Mouse (Mus musculus): ENCODE results near the gene Reep1.

Gene Reep1

DNA sequence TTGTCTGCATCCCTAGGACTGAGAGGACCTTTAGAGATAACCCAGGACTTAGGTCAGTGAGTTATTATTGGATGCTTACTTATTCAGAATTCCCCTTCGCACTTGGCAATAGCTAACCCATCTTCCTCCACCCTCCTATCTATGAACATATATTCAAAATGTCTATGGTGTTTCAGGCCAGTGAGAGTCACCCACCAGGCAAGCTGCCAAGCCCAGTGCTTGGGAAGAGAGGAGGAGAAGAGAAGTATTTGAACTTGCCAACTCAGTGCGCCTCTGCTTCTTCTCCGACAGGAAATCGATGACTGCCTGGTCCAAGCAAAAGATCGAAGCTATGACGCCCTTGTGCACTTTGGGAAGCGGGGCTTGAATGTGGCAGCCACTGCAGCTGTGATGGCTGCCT is 73.1 kb downstream of the Reep1 start:
- DNase-seq (ENCODE audit: low spot score): no peak

DNA sequence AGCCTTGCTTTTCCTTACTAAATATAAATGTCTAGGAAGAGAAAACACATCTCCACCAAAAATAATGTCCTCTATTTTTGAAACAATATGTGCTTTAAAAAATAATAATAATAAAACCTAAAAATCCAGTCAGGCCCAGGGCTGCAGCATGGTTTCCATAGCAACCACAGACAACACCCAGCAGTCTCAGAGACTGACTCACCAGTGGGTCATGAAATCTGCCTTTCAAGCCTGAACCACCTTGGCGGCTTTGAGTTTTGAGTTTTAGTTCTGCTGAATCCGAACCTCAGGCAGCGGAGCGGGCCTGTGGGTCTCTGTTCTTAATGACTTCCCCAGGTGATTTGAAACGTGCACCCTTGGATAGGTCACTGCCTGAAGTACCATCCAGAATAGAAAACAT is 75.8 kb downstream of the Reep1 start:
- DNase-seq (ENCODE audit: low spot score): no peak

DNA sequence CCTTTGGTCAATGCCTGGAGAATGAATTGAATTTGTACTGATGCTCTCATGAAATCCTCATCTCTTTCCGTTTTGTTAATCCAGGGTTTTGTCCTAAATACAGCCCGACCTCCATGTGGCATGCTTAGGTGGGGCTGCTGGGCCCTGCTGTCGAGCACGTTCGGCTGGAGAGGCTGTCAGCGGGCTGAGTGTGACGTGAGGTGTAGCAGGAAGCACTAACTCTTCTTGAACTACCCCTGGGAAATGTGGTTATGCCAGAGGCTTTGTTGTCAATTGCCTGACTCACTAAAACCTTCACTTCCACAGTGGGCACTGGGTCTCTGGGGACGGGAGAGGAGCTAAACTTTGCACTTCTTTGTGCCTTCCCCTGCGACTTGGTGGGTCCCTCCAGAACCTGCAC is 81.0 kb downstream of the Reep1 start:
- DNase-seq (ENCODE audit: low spot score): no peak

DNA sequence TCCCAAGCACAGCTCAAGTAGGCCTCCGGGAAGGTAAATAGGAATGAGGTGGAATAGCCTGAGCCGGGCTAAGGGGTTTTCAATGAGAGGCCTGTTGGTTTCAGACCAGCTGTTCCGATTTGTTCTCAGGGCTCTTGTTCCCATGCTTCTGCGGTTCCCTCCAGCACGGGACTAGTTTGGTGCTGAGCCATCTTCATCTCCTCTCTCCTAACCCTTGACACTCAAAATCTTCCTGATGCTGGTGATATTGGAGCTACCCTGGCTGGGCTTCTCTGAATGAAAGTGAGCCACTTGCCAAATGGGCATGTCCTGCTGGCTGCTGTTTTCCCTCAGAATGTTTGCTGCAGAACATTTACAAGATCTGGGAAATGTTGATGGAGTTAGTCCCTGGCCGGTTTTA is 84.4 kb downstream of the Reep1 start:
- DNase-seq (ENCODE audit: low spot score): no peak

DNA sequence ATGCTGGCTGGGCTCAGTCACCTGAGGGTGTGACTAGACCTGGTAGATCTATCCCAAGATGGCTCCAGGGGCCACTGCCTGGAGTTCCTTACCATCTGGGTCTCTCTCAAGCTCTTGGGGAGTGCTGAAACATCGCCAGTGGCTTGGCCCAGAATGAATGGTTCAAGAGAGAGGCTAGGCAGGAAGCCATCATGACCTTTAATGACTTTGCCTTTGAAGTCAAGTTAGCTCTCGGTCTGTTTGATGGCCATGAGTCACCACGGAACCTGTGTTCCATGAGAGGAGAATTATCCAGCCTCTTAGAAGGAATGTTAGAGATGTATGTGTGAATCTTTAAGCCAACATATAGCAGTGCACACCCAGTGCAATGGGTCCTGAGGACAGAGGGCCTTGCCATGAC is 92.0 kb downstream of the Reep1 start:
- DNase-seq (ENCODE audit: low spot score): no peak

DNA sequence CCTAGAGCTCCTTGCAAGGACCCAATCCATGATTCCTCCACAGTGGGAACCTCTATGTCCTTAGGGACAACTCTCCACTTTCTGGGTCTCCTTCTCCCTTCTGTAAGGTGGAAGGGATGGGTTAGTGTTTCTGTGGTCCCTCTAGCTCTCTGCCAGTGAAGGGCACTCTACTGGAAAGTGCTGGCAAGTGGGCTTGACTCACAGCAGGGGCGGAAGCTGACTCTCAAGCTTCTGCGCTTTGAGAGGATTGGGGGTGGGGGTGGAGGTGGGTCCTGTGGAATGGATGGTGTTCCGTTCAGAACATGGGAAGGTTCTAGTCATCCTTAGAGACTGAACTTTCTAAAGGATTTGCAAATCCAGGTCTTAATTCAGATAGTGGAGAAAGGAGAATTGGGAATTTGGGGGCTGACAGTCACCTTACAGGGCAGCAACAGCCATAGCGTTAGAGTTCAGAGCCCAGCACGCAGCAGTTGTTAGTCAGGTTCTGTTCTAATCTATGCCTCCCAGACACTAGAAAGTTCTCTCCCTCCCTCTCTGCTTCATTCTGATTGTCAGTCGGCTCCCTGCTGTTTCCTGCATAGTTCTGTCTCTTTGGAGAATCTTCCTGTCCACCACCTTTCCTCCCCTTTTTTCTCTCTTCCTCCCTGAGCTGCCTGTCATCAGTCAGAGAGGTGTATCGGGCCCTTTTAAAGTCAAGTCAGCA is 93.8 kb downstream of the Reep1 start:
- DNase-seq (ENCODE audit: low spot score): no peak

DNA sequence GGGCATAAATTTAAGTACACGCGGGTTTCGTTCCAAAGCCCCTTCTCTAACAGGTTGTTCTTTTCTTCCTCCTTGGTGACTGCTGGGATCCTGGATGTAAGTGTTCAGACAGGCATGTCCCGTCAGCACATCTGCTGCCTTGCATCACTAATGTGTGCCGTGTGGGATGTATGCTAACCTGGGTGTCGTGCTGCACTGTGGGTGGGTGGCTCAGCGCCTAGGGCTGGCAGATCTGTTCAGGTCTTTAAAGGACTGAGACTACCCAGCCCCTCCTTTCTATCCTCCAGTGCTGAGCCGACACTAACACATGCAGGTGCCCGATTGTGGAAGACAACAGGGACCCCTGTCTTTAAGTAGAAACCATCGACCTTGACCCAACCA is 94.3 kb downstream of the Reep1 start:
- DNase-seq (ENCODE audit: low spot score): peak; percentile 29

DNA sequence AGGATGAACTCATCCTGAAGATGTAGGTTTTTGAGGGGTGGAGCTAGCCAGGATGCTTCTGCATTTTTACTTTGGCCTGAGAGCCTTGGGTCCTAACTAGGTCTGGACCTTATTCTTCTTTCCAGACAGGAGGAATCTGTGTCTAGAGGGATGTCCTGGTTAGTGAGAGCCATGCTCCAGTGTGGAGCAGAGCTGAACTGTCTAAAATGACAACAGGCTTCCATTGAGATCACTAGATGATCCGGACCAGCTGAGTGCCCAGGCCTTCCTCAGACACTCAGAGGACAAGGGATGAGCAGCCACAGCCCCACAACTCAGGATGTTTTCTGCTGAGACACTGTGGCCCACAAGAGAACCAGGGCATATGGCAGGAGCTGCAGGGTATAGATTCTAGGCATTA is 96.2 kb downstream of the Reep1 start:
- DNase-seq (ENCODE audit: low spot score): no peak

DNA sequence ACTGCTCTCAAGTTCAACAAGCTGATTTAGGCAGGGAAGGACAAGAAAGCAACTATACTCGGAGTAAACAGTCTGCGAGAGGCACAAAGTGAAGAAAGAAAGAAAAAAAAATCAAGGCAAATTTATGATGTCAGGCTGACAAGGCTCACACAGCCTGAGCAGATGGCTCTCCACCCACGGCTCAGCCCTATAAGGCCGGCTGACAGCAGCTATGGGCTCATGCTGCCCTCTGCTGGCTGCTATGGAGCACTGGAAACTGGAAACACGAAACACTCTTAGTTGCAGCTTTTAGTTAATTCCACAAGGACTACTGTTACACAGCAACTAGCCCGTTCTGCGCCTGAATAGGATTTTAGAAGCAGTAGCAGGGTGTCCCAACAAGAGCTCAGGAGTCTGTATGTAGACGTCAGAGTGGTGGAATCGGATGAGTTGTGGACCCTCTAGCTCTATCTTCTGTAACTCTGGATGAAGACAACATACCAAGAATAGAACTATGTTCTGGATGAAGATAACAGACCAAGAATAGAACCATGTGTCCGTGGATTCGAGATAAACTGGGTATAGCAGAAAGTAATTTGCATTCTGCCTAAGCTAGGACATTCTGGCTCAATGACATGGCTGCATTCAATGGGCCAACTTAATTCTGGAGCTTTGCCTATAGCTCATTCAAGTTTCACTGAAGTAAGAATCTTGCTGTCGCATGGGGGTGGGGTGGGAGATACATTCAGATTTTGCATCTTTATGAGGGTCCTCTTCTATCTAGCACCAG is 96.9 kb downstream of the Reep1 start:
- DNase-seq (ENCODE audit: low spot score): peak; percentile 79

DNA sequence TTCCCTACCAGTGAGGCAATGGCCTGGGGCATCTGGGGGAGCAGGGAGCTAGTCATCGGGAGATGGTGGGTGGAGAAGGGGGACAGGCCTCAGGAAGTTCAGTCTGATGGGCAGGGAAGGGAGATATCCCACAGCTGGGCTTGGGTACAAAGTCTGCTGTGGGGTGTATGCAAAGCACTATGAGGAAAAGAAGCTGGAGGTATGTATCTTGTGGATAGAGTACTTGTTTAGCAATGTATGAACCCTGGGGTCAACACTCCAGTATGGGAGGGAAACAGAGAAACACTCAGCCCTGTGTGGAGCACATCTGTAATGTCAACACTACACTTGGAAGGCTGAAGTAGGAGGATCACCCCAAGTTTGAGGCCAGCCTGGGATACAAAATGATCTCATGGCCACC is 99.4 kb downstream of the Reep1 start:
- DNase-seq (ENCODE audit: low spot score): no peak

DNA sequence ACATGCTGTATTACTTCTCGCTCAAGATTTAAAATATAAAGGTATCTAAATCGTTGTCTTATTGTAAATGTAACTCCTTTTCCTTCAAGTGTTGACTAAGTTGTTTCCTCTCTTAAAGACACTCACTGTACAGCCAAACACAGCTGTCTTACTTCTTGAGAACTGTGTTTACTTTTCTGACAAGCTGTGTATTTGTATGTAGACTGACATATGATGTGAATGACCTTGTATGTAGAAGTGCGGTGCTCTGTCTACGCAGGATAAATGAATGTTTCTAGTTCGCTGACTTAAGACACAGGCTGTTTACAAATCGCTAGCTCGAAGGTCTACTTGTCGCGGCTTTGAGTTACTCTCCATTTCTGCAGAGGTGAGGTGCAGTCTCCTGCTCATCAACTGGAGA is 102.5 kb downstream of the Reep1 start:
- DNase-seq (ENCODE audit: low spot score): no peak

DNA sequence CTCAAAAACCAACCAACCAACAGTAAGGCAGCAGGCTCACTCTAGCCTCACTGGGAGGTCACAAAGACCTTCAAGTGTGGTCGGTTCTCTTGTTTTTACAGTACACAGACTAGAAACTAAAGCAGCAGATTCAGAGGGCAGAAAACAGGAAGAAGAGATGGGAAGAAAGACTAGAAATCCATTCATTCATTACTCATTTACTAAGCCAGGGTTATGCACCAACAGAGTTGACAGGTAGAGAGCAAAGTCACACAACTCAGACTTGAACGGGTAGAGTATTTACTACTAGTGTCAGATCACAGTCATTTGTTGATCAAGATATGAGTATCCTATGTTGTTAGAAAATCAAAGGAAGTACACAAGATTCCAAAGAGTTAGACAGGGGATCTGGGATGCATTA is 105.5 kb downstream of the Reep1 start:
- DNase-seq (ENCODE audit: low spot score): no peak

DNA sequence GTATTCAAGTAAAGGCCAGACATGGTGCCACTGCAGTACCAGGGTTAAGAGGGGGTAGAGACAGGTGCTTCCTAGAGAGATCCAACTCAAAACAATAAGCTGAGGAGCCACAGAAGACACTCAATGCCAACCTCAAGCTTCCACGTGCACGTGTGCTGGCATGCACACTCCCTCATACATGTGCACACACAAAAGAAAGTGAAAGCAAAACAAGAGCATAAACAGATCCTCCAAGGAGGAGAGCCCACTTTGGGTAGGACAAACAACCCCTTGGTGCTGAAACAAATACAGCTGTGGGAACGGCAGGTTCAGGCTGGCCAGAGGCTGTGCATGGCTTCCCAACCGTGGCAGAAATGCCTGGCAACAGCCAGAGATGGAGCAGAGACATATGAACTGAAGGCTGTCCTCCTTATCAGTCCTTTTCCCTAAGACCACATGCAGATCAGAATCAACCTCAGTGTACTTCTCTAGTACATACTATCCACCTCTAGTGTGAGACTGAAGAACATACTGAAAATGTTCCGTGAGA is 112.5 kb downstream of the Reep1 start:
- DNase-seq (ENCODE audit: low spot score): no peak

DNA sequence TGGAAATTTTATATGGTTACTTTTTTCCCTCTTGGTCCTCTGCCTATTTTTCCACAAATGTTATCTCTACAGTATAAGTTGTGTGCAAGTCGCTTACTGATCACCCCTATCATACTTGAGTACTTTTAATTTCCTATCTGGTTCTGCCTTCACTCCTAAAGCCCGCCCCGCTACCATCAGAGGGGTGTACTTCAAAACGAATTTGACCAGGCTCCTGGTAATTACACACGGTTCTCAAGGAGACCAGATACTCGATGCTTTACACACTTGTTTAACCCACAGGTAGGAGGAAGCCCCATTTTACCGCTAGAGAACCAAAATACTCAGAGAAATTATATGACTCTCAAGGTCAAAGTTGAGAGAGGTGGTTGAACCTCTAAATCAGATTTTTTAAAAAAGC is 115.7 kb downstream of the Reep1 start:
- no peak for DNase-seq (ENCODE audit: low spot score)

DNA sequence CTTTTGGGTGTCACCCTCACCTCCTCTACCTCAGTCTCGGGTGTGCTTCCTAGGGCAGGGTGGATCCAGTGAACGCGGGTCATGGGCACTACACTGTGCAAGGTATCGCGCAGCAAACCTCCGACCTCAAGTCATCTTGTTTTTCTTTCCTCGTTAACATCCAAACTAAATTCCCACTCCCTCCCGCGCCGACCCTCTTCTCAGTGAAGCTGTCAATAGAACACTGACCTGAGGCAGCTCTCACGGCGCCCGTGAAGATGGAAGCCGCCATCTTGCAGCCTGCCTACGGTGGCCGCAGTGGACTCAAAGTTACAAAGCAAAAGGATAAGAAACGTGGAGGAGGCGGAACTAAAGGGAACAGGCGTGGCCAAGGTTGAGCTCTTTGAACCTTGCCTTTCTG is 116.1 kb downstream of the Reep1 start:
- DNase-seq (ENCODE audit: low spot score): peak; percentile 89

DNA sequence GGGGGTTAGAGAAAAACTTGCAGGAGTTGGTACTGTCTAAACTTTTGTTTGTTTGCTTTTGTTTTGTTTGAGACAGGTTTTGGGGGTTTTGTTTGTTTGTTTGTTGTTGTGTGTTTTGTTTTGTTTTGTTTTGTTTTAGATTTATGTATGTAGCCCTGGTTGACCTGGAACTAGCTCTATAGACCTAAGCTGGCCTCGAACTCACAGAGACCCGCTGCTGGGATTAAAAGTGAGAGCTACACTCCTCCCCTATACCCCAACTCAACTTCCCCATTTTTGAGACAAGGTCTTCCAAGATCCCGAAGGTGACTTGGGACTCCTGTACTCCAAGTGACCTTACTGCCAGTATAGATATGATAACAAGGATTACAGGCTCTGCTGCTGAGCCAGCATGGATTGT is 116.6 kb downstream of the Reep1 start:
- DNase-seq (ENCODE audit: low spot score): no peak

DNA sequence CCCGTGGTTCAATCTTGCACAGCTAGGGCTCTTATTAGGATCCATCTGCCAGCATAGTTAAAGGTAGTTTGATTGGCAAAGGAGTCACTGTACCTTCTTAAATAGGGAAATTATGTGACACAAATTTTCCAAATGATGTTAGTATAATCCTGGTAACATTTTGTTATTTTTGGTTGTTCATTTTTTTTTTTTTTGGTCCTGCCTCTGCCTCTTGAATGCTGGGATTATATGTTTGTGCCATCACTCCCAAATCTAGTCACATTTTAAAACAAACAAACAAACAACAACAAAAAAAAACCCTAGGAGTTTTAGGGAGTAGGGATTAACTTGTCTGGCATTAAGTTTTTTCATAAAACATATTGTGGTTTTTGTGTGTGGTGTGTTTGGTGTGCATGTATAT is 119.5 kb downstream of the Reep1 start, which contains the start of gene Mrpl35:
Gene Mrpl35 (minus strand): TSS at position 101 of the 400 bp plus-strand sequence.
- no peak for DNase-seq (ENCODE audit: low spot score)

DNA sequence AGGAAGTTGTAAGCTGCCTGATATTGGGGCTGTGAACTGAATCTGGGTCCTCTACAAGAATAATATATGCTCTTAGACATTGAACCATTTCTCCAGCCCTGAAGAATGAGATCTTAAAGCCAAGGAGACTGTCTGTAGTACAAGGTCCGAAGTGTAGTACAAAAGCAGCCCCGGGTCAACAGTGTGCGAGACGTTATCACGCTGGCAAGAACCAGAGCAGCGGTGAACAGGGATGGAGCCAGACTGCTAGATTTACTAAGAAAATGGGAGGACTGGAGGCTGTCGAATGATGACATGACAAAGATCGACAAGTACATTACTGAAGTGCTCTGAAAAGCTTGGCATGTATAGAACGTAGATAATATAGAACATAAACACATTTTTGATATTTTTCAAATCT is 122.4 kb downstream of the Reep1 start:
- DNase-seq (ENCODE audit: low spot score): no peak

DNA sequence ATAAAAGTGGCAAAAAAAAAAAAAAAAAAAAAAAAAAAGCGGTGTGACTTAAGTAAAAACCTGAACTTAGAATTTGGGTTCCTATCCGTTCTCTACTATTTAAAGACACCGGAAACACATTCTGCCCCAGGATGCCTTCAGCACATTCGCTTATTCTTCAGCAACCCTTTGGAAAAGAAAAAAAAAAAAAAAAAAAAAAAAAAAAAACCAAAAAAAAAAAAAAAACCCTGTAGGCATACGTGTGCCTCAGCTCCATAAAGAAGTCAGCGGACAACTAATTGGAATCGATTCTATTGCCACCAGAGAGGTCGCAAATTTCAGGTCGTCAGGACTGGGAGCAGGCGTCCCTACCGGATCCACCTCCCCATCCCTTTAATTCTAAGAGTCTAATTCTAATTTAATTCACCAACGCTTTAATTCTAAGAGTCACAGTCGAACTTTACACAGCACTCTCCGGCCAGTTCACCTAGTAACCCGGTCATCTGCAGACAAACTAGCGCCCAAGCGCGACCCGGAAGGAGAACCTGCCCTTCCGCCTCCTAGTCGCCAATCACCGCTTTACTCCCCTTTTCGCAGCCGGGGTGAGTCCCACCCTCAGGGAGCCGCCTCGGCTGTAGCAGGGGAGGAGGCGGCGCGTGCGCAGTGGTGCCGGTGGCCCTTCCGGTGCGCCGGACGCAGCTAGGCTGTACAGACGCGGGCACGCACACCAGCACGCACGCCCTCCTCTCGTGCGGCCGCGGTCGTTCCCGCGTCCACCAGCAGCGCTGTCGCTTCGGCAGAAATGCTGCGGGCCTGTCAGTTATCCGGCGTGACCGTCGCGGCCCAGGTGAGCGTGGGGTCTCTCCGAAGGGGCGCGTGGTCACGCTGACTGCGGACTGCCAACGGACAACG is 123.6 kb downstream of the Reep1 start, which contains the start of gene Immt:
Gene Immt (plus strand): TSS at position 642 of the 891 bp plus-strand sequence.
- peak; percentile 97 for DNase-seq (ENCODE audit: low spot score)

DNA sequence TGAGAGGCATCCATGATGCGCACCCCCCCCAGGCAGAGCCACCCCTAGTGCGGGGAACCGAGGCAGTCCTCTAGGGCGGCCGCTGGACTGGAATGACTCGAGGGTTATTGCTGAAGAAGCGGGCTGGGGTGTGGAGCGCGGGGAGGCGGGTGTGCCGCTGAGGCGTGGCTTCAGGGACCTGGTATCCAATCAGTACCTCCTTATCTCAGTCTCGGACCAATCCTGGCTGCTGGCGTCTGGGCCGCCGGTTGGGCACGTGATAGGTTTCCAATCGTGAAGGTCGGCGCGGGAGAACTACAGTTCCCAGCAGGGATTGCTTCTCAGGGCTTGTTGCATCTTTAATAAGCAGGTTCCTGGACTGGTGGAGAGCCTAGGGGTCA is 124.2 kb downstream of the Reep1 start:
- peak; percentile 98 for DNase-seq (ENCODE audit: low spot score)

DNA sequence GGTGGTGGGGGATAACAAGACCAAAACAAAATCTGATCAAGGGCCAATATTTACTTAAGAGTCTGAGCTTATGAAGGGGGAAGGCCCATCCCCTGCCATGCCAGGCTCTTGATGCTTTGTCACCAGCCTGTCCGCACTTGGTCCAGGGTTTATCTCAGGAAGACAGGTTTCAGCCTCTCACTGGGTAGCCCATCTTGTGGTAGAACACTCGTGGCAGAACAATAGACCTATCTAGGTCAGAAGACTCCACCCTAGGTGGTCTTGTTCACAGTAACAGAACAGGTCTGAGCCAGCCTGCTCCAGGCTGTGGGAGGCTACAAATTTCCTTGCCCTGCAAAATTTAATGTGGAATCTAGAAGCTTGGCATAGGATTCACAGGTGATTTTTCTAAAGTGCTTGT is 129.4 kb downstream of the Reep1 start:
- DNase-seq (ENCODE audit: low spot score): no peak

DNA sequence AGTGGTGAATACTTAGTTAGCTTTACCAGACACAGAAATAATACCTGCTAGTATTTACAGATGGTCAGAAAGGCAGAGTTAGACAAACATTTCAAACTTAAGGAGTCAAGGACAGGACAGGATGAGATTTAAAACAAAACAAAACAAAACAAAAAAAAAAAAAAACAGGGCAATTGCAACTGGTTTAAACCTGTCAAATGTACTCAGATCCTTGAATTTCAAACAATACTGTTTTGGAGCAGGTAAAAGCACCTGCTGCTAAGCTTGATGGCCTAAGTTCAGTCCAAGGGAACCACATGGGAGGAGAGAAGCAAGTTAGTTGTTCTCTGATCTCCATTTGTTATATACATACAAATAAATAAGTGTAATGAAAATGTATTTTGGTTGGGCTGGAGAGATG is 132.5 kb downstream of the Reep1 start:
- no peak for DNase-seq (ENCODE audit: low spot score)
